Comparison of ENCODE assay signal across 14 mouse cellular contexts in genomic region chr14:9811177-9811846, GRCm38 (mm10).
DNase-seq lines count a peak whose midpoint lies in the region; ATAC-seq lines count a peak whose summit lies in the region.
"Had no signal": no experiment of that assay in that cellular context is flagged by ENCODE, and none has a peak within 500 bp of the region (broad histone marks: within the 10 kb centered on the region; RNA-seq: fewer than 3 reads in every experiment).

No protein-coding gene starts in this region.

- no peaks in the 10 kb centered on the region for H3K36me3 ChIP-seq in forebrain, embryonic 13.5 days (ENCODE audit: poor library complexity, severe bottlenecking)
- H3K36me3 ChIP-seq in forebrain, embryonic 10.5 days (replicated peaks), result no peaks in the 10 kb centered on the region
- H3K36me3 ChIP-seq in midbrain, embryonic 14.5 days (ENCODE audit: control insufficient read depth, insufficient read depth, low read length), result no peaks in the 10 kb centered on the region
- H3K36me3 ChIP-seq in midbrain, embryonic 11.5 days (ENCODE audit: control insufficient read depth, insufficient read depth, low read length), result no peaks in the 10 kb centered on the region
- H3K36me3 ChIP-seq in hindbrain, embryonic 16.5 days (ENCODE audit: control insufficient read depth, insufficient read depth, low read length), result no peaks in the 10 kb centered on the region
- H3K36me3 ChIP-seq: intestine, embryonic 15.5 days; liver, embryonic 12.5 days had no signal

- DNase-seq in forebrain, embryonic 10.5 days (ENCODE audit: extremely low spot score, low spot score), result no peak
- DNase-seq in midbrain, embryonic 14.5 days, result peak; percentile 48
- DNase-seq in midbrain, embryonic 11.5 days (ENCODE audit: low spot score, missing footprints), result no peak
- DNase-seq in retina, embryonic 14.5 days (ENCODE audit: low spot score), result peak; percentile 39
- DNase-seq in spleen, postnatal 4 days (ENCODE audit: low spot score in 2 of 2), result no peak
- no peak for DNase-seq in kidney, postnatal 25 days
- DNase-seq: adrenal gland, postnatal 25 days; kidney, postnatal 36 days; thymus, postnatal 14 days had no signal

- H3K4me3 ChIP-seq in forebrain, embryonic 13.5 days, result no peak overlapping the region
- H3K4me3 ChIP-seq in forebrain, embryonic 10.5 days, result no peak overlapping the region
- no peak overlapping the region for H3K4me3 ChIP-seq in midbrain, embryonic 14.5 days (replicated peaks; ENCODE audit: low read depth, low read length)
- H3K4me3 ChIP-seq in midbrain, embryonic 11.5 days (ENCODE audit: low read depth, low read length), result no peak overlapping the region
- H3K4me3 ChIP-seq in hindbrain, embryonic 16.5 days (ENCODE audit: low read length), result no peak overlapping the region
- H3K4me3 ChIP-seq: intestine, embryonic 15.5 days; liver, embryonic 12.5 days; megakaryocyte, embryonic 14.5 days had no signal

- H3K4me1 ChIP-seq in forebrain, embryonic 13.5 days, result peaks cover 11% of the 10 kb centered on the region; the same call in 1 of the 2 replicates
- H3K4me1 ChIP-seq in forebrain, embryonic 10.5 days, result no peaks in the 10 kb centered on the region
- H3K4me1 ChIP-seq in midbrain, embryonic 14.5 days (ENCODE audit: control insufficient read depth, insufficient read depth, low read length), result peaks cover 5% of the 10 kb centered on the region; the same call in 1 of the 2 replicates
- H3K4me1 ChIP-seq in midbrain, embryonic 11.5 days (ENCODE audit: control insufficient read depth, insufficient read depth, low read length), result no peaks in the 10 kb centered on the region
- no peaks in the 10 kb centered on the region for H3K4me1 ChIP-seq in hindbrain, embryonic 16.5 days (ENCODE audit: control insufficient read depth, insufficient read depth, low read depth, low read length)
- H3K4me1 ChIP-seq: intestine, embryonic 15.5 days; liver, embryonic 12.5 days; megakaryocyte, embryonic 14.5 days had no signal

- H3K9ac ChIP-seq in forebrain, embryonic 13.5 days, result no peak overlapping the region
- no peak overlapping the region for H3K9ac ChIP-seq in midbrain, embryonic 14.5 days (replicated peaks; ENCODE audit: low read length)
- no peak overlapping the region for H3K9ac ChIP-seq in midbrain, embryonic 11.5 days (ENCODE audit: low read length)
- H3K9ac ChIP-seq in hindbrain, embryonic 16.5 days (ENCODE audit: low read depth, low read length), result no peak overlapping the region
- H3K9ac ChIP-seq: intestine, embryonic 15.5 days; liver, embryonic 12.5 days had no signal

- no peak overlapping the region for H3K4me2 ChIP-seq in forebrain, embryonic 13.5 days
- H3K4me2 ChIP-seq in midbrain, embryonic 14.5 days (ENCODE audit: low read length), result peak overlapping the region; percentile 3; the same call in 1 of the 2 replicates
- no peak overlapping the region for H3K4me2 ChIP-seq in midbrain, embryonic 11.5 days
- no peak overlapping the region for H3K4me2 ChIP-seq in hindbrain, embryonic 16.5 days (ENCODE audit: low read length)
- H3K4me2 ChIP-seq: intestine, embryonic 15.5 days; liver, embryonic 12.5 days had no signal

- ATAC-seq in forebrain, embryonic 13.5 days, result peak; percentile 89
- ATAC-seq in midbrain, embryonic 14.5 days (ENCODE audit: low FRiP score, low TSS enrichment), result no peak
- no peak for ATAC-seq in midbrain, embryonic 11.5 days (ENCODE audit: low FRiP score)
- ATAC-seq in hindbrain, embryonic 16.5 days, result peak; percentile 71
- ATAC-seq: intestine, embryonic 15.5 days; liver, embryonic 12.5 days had no signal

- no peaks in the 10 kb centered on the region for H3K9me3 ChIP-seq in forebrain, embryonic 13.5 days (replicated peaks)
- H3K9me3 ChIP-seq in forebrain, embryonic 10.5 days, result no peaks in the 10 kb centered on the region
- no peaks in the 10 kb centered on the region for H3K9me3 ChIP-seq in midbrain, embryonic 14.5 days (ENCODE audit: control insufficient read depth, low read length)
- H3K9me3 ChIP-seq in midbrain, embryonic 11.5 days (ENCODE audit: control insufficient read depth, low read length), result no peaks in the 10 kb centered on the region
- H3K9me3 ChIP-seq in hindbrain, embryonic 16.5 days (ENCODE audit: control insufficient read depth, low read length), result no peaks in the 10 kb centered on the region
- H3K9me3 ChIP-seq: intestine, embryonic 15.5 days; liver, embryonic 12.5 days; megakaryocyte, embryonic 14.5 days had no signal

- no peak overlapping the region for H3K27ac ChIP-seq in forebrain, embryonic 13.5 days
- H3K27ac ChIP-seq in forebrain, embryonic 10.5 days, result no peak overlapping the region
- H3K27ac ChIP-seq in midbrain, embryonic 14.5 days (replicated peaks; ENCODE audit: low read depth, low read length), result peak overlapping the region; percentile 32; the same call in 1 of the 2 replicates
- H3K27ac ChIP-seq in midbrain, embryonic 11.5 days (ENCODE audit: low read depth, low read length), result no peak overlapping the region
- no peak overlapping the region for H3K27ac ChIP-seq in hindbrain, embryonic 16.5 days (ENCODE audit: low read depth, low read length)
- H3K27ac ChIP-seq: intestine, embryonic 15.5 days; liver, embryonic 12.5 days had no signal

- no peaks in the 10 kb centered on the region for H3K27me3 ChIP-seq in forebrain, embryonic 13.5 days
- no peaks in the 10 kb centered on the region for H3K27me3 ChIP-seq in forebrain, embryonic 10.5 days (ENCODE audit: poor library complexity, severe bottlenecking)
- no peaks in the 10 kb centered on the region for H3K27me3 ChIP-seq in midbrain, embryonic 14.5 days (ENCODE audit: control insufficient read depth, insufficient read depth, low read length)
- H3K27me3 ChIP-seq in midbrain, embryonic 11.5 days (ENCODE audit: control insufficient read depth, insufficient read depth, low read length), result no peaks in the 10 kb centered on the region
- no peaks in the 10 kb centered on the region for H3K27me3 ChIP-seq in hindbrain, embryonic 16.5 days (replicated peaks; ENCODE audit: control insufficient read depth, insufficient read depth, low read length)
- H3K27me3 ChIP-seq: intestine, embryonic 15.5 days; liver, embryonic 12.5 days; megakaryocyte, embryonic 14.5 days had no signal

- 61% methylated on average over 7 of the region's 7 CpGs for WGBS in forebrain, embryonic 13.5 days
- 84% methylated on average over 7 of the region's 7 CpGs for WGBS in forebrain, embryonic 10.5 days
- 65% methylated on average over 7 of the region's 7 CpGs for WGBS in midbrain, embryonic 14.5 days
- WGBS in midbrain, embryonic 11.5 days, result 87% methylated on average over 7 of the region's 7 CpGs
- WGBS in hindbrain, embryonic 16.5 days, result 43% methylated on average over 7 of the region's 7 CpGs

Comparison
In these comparisons a context has a peak if more than half of its experiments do, and no peak if none do; other contexts are left out.
1. DNase-seq: peak in midbrain, embryonic 14.5 days (single experiment) and retina, embryonic 14.5 days (single experiment); none in forebrain, embryonic 10.5 days (single experiment), midbrain, embryonic 11.5 days (single experiment), spleen, postnatal 4 days (0 of 2) and kidney, postnatal 25 days (0 of 2).
2. ATAC-seq: peak in forebrain, embryonic 13.5 days (single experiment) and hindbrain, embryonic 16.5 days (single experiment); none in midbrain, embryonic 14.5 days (single experiment) and midbrain, embryonic 11.5 days (single experiment).